In the genomic region with DNA sequence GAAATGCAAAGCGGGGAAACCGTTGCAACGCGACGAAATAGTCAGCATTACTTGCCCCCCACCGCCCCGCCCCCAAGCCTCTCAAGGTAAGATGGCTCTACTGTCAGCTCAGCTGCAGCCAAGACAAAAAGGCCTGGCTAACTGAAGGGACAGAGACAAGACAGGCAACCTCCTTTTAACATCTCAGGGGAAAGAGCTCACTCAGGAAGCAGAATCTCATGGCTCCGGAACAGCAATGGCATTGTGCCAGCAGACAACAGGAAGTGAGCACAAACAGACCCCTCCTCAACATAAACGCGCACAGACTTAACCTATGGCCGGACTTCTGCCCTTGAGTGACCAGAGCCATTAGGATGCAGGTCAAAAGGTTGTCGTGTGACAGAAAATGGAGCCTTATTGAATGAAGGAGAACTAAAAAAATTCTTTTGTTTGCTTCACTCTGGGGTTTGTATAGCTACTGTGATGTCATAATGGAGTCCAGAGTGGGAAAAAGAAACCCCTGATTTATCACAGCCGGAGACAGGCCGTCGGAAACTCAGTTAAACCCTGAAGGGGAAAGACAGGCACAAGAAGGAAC, we compare ENCODE assay signal across 9 mouse cellular contexts.
DNase-seq lines count a peak whose midpoint lies in the region; ATAC-seq and TF ChIP-seq lines count a peak whose summit lies in the region.
"Had no signal": no experiment of that assay in that cellular context is flagged by ENCODE, and none has a peak within 500 bp of the region (broad histone marks: within the 10 kb centered on the region; RNA-seq: fewer than 3 reads in every experiment).

No protein-coding gene starts in this region.

- H3K4me3 ChIP-seq in lung, embryonic 14.5 days (ENCODE audit: low read depth, low read length) = no peak overlapping the region
- no peak overlapping the region for H3K4me3 ChIP-seq in forebrain, embryonic 11.5 days (ENCODE audit: low read depth, low read length)
- no peak overlapping the region for H3K4me3 ChIP-seq in kidney, embryonic 16.5 days (ENCODE audit: low read length)
- peak overlapping the region; percentile 12 for H3K4me3 ChIP-seq in midbrain, embryonic 13.5 days (replicated peaks)

- H3K27ac ChIP-seq in lung, embryonic 14.5 days (ENCODE audit: low read depth) = no peak overlapping the region
- no peak overlapping the region for H3K27ac ChIP-seq in forebrain, embryonic 11.5 days (ENCODE audit: low read depth, low read length)
- peak overlapping the region; percentile 28; the same call in 1 of the 2 replicates for H3K27ac ChIP-seq in kidney, embryonic 16.5 days (ENCODE audit: low read length)
- H3K27ac ChIP-seq in midbrain, embryonic 13.5 days = peak overlapping the region; percentile 45; the same call in 1 of the 2 replicates
- H3K27ac ChIP-seq: macrophage had no signal

- no peak overlapping the region for H3K9ac ChIP-seq in lung, embryonic 14.5 days
- peak overlapping the region; percentile 27; the same call in 1 of the 2 replicates for H3K9ac ChIP-seq in forebrain, embryonic 11.5 days (ENCODE audit: low read length)
- H3K9ac ChIP-seq in kidney, embryonic 16.5 days (replicated peaks; ENCODE audit: low read length) = no peak overlapping the region; the same call in 1 of the 2 replicates
- peak overlapping the region; percentile 30 for H3K9ac ChIP-seq in midbrain, embryonic 13.5 days (replicated peaks)

- peak overlapping the region; percentile 47 for H3K4me2 ChIP-seq in lung, embryonic 14.5 days
- peak overlapping the region; percentile 40 for H3K4me2 ChIP-seq in forebrain, embryonic 11.5 days (ENCODE audit: low read depth, low read length, severe bottlenecking)
- H3K4me2 ChIP-seq in kidney, embryonic 16.5 days (replicated peaks; ENCODE audit: low read depth, low read length) = peak overlapping the region; percentile 20; the same call in 1 of the 2 replicates
- peak overlapping the region; percentile 47 for H3K4me2 ChIP-seq in midbrain, embryonic 13.5 days (replicated peaks)

- ATAC-seq in lung, embryonic 14.5 days (ENCODE audit: insufficient read depth) = peak; percentile 29
- ATAC-seq in forebrain, embryonic 11.5 days (replicated peaks; ENCODE audit: low FRiP score) = no peak
- peak; percentile 32; the same call in 1 of the 2 replicates for ATAC-seq in kidney, embryonic 16.5 days (ENCODE audit: low FRiP score, low TSS enrichment)
- peak; percentile 21; the same call in 1 of the 2 replicates for ATAC-seq in midbrain, embryonic 13.5 days

- DNase-seq in lung, embryonic 14.5 days = peak; percentile 81
- no peak for DNase-seq in lung, postnatal 14 days
- peak; percentile 45 for DNase-seq in forebrain, embryonic 11.5 days (ENCODE audit: low spot score)
- DNase-seq in thymus, postnatal 4 days = peak; percentile 64
- DNase-seq in spleen, postnatal 4 days (ENCODE audit: low spot score in 2 of 2) = no peak
- no peak for DNase-seq in adipocyte (ENCODE audit: low spot score)

- no peaks in the 10 kb centered on the region for H3K9me3 ChIP-seq in lung, embryonic 14.5 days (ENCODE audit: low read depth, low read length)
- no peaks in the 10 kb centered on the region for H3K9me3 ChIP-seq in forebrain, embryonic 11.5 days (ENCODE audit: control insufficient read depth, low read length)
- H3K9me3 ChIP-seq in kidney, embryonic 16.5 days (ENCODE audit: low read length) = no peaks in the 10 kb centered on the region
- H3K9me3 ChIP-seq in midbrain, embryonic 13.5 days = no peaks in the 10 kb centered on the region

- no peaks in the 10 kb centered on the region for H3K36me3 ChIP-seq in lung, embryonic 14.5 days (ENCODE audit: insufficient read depth)
- H3K36me3 ChIP-seq in forebrain, embryonic 11.5 days (ENCODE audit: control insufficient read depth, insufficient read depth, low read length) = no peaks in the 10 kb centered on the region
- H3K36me3 ChIP-seq in kidney, embryonic 16.5 days (ENCODE audit: insufficient read depth, low read length) = no peaks in the 10 kb centered on the region
- no peaks in the 10 kb centered on the region for H3K36me3 ChIP-seq in midbrain, embryonic 13.5 days

- H3K4me1 ChIP-seq in lung, embryonic 14.5 days (ENCODE audit: insufficient read depth) = peaks cover 13% of the 10 kb centered on the region; the same call in 1 of the 2 replicates
- H3K4me1 ChIP-seq in forebrain, embryonic 11.5 days (replicated peaks; ENCODE audit: control insufficient read depth, insufficient read depth, low read length) = peaks cover 26% of the 10 kb centered on the region; the same call in 1 of the 2 replicates
- peaks cover 36% of the 10 kb centered on the region for H3K4me1 ChIP-seq in kidney, embryonic 16.5 days (ENCODE audit: insufficient read depth, low read length)
- H3K4me1 ChIP-seq in midbrain, embryonic 13.5 days (replicated peaks) = peaks cover 46% of the 10 kb centered on the region

- WGBS in lung, embryonic 14.5 days = 19% methylated on average over 15 of the region's 15 CpGs
- WGBS in forebrain, embryonic 11.5 days = 17% methylated on average over 15 of the region's 15 CpGs
- WGBS in kidney, embryonic 16.5 days = 38% methylated on average over 15 of the region's 15 CpGs
- WGBS in midbrain, embryonic 13.5 days = 14% methylated on average over 15 of the region's 15 CpGs

- no peak for TF ChIP-seq CTCF in lung, embryonic 14.5 days (IDR thresholded peaks at IDR 0.05; ENCODE audit: low read depth)

- H3K27me3 ChIP-seq in lung, embryonic 14.5 days (ENCODE audit: insufficient read depth, low read length) = no peaks in the 10 kb centered on the region
- H3K27me3 ChIP-seq in forebrain, embryonic 11.5 days (ENCODE audit: control insufficient read depth, insufficient read depth, low read length) = peaks cover 12% of the 10 kb centered on the region
- no peaks in the 10 kb centered on the region for H3K27me3 ChIP-seq in kidney, embryonic 16.5 days (ENCODE audit: insufficient read depth, low read length)
- peaks cover 14% of the 10 kb centered on the region for H3K27me3 ChIP-seq in midbrain, embryonic 13.5 days

Comparison
In these comparisons a context has a peak if more than half of its experiments do, and no peak if none do; other contexts are left out.
1. DNase-seq: peak in lung, embryonic 14.5 days (single experiment), forebrain, embryonic 11.5 days (single experiment) and thymus, postnatal 4 days (single experiment); none in lung, postnatal 14 days (single experiment), spleen, postnatal 4 days (0 of 2) and adipocyte (single experiment).
2. H3K27ac ChIP-seq: peak in kidney, embryonic 16.5 days (single experiment) and midbrain, embryonic 13.5 days (single experiment); none in lung, embryonic 14.5 days (single experiment) and forebrain, embryonic 11.5 days (single experiment).
3. H3K9ac ChIP-seq: peak in forebrain, embryonic 11.5 days (single experiment) and midbrain, embryonic 13.5 days (single experiment); none in lung, embryonic 14.5 days (single experiment) and kidney, embryonic 16.5 days (single experiment).
4. Peak in every context shown above with its lines, with median percentiles within 50 percentile points of each other: H3K4me2 ChIP-seq.